Mouse (Mus musculus) ES-E14 (cell line): ENCODE results near the gene Pcdh9.

Experiments used
- ZC3H11A ChIP-seq: IDR thresholded peaks from 2 replicates; pipeline ENCODE4 v1.6.1; 2012; ENCODE audit warnings: low read depth, mild to moderate bottlenecking, inconsistent platforms, low read length, borderline replicate concordance
- ZNF384 ChIP-seq: IDR thresholded peaks from 2 replicates; pipeline ENCODE4 v1.6.1; 2012; ENCODE audit warnings: low read depth, low read length, inconsistent platforms

GRCm38 (mm10) chr14:93437226-93437625 lies 453.3 kb downstream of the Pcdh9 start:
- TF ChIP-seq ZNF384 (no peak), ZC3H11A (no peak)
